Mouse (Mus musculus) erythroblast, embryonic 14.5 days (primary cell): Measurements from ENCODE around the gene Celsr2.

Experiments
- GATA1 ChIP-seq: IDR thresholded peaks from 2 replicates; pipeline ENCODE4 v1.6.1; 2012; ENCODE audit warnings: low read length, inconsistent platforms, mixed read lengths
- TAL1 ChIP-seq: IDR thresholded peaks from 3 replicates; pipeline ENCODE4 v1.6.1; 2012; ENCODE audit warnings: low read length, inconsistent platforms, mixed read lengths

- TF ChIP-seq GATA1, result no peak
- no peak for TF ChIP-seq TAL1
These were observed 23.1 kb downstream of the Celsr2 start for GRCm38 (mm10) chr3:108392299-108392698.
